Mouse (Mus musculus) CH12.LX (cell line): Measurements from ENCODE around the gene 1700029P11Rik. TPM values are rescaled to one million over a fixed set of nuclear protein-coding genes. Genes with fewer than 3 reads are reported as not detected.

Source experiments
- DNase-seq: peaks from one replicate; pipeline ENCODE4 v3.0.0-alpha.2; 2013; ENCODE audit errors: extremely low read depth
- H3K27ac ChIP-seq: 2 replicates; pipeline ENCODE4 v1.5.1; 2012; ENCODE audit warnings: low read depth, mild to moderate bottlenecking, control low read depth, moderate library complexity; ENCODE audit not compliant: insufficient read depth
- H3K27me3 ChIP-seq: replicated peaks from 2 replicates; pipeline ENCODE3; 2012; ENCODE audit warnings: inconsistent platforms
- H3K36me3 ChIP-seq, 2 experiments: replicated peaks in 1 of 2; 2 replicates each; pipeline versions ENCODE3 to v1.6.1; 2012; ENCODE audit warnings: inconsistent platforms in 1 of 2, low read length in 1 of 2, mild to moderate bottlenecking in 1 of 2, mixed read lengths in 1 of 2, moderate library complexity in 1 of 2; ENCODE audit not compliant: control insufficient read depth in 1 of 2, insufficient read depth in 1 of 2
- H3K4me1 ChIP-seq, 2 experiments: 2 replicates each; pipeline ENCODE4 v1.6.1; 2012; ENCODE audit warnings: inconsistent platforms in 1 of 2, moderate library complexity in 1 of 2; ENCODE audit not compliant: insufficient read depth in 2 of 2, control insufficient read depth in 1 of 2
- H3K4me2 ChIP-seq: 2 replicates; pipeline ENCODE4 v1.6.1; 2012; ENCODE audit warnings: low read depth, mild to moderate bottlenecking, control low read depth; ENCODE audit not compliant: poor library complexity, insufficient read depth, severe bottlenecking
- H3K4me3 ChIP-seq, 3 experiments: fragments of 150-350 bp in 1 of 3; sonication (generic) in 1 of 3; replicated peaks in 1 of 3; 2 replicates each; pipeline versions ENCODE3 to v1.5.1; 2011 to 2012; ENCODE audit warnings: low read depth in 2 of 3, low read length in 2 of 3, mild to moderate bottlenecking in 2 of 3, moderate library complexity in 2 of 3, control low read depth in 1 of 3, improper control_type of control experiment in 1 of 3, inconsistent platforms in 1 of 3, mixed read lengths in 1 of 3; ENCODE audit not compliant: poor library complexity in 1 of 3
- H3K79me2 ChIP-seq: replicated peaks from 2 replicates; pipeline ENCODE4 v1.6.1; 2012; ENCODE audit warnings: mild to moderate bottlenecking, moderate library complexity; ENCODE audit not compliant: control insufficient read depth, poor library complexity, insufficient read depth, severe bottlenecking; ENCODE audit errors: extremely low read depth
- H3K9ac ChIP-seq: 2 replicates; pipeline ENCODE4 v1.6.1; 2012; ENCODE audit warnings: low read depth, mild to moderate bottlenecking, control low read depth, moderate library complexity; ENCODE audit not compliant: insufficient read depth
- H3K9me3 ChIP-seq: replicated peaks from 2 replicates; pipeline ENCODE3; 2012; ENCODE audit warnings: low read length, inconsistent platforms, mixed read lengths
- CHD1 ChIP-seq: IDR thresholded peaks from 2 replicates; pipeline ENCODE4 v1.6.1; 2012; ENCODE audit warnings: low read depth, low read length, improper control_type of control experiment, inconsistent platforms
- ETS1 ChIP-seq: conservative IDR thresholded peaks from 2 replicates; pipeline ENCODE4 v1.6.1; 2012; ENCODE audit warnings: low read depth, mild to moderate bottlenecking, inconsistent platforms, low read length, improper control_type of control experiment, moderate library complexity
- GABPA ChIP-seq: IDR thresholded peaks from 2 replicates; pipeline ENCODE4 v1.6.1; 2012; ENCODE audit warnings: low read depth, low read length, improper control_type of control experiment, inconsistent platforms; ENCODE audit not compliant: insufficient replicate concordance
- IRF4 ChIP-seq: IDR thresholded peaks from 2 replicates; pipeline ENCODE4 v1.6.1; 2014; ENCODE audit warnings: low read depth, mild to moderate bottlenecking, inconsistent platforms, low read length, improper control_type of control experiment
- JUND ChIP-seq: conservative IDR thresholded peaks from 2 replicates; pipeline ENCODE4 v1.6.1; 2011; ENCODE audit warnings: low read depth, low read length, improper control_type of control experiment
- KAT2A ChIP-seq: IDR thresholded peaks from 2 replicates; pipeline ENCODE4 v1.6.1; 2012; ENCODE audit warnings: low read length, improper control_type of control experiment, inconsistent platforms; ENCODE audit not compliant: insufficient replicate concordance
- MAX ChIP-seq: IDR thresholded peaks from 2 replicates; pipeline ENCODE4 v1.6.1; 2011; ENCODE audit warnings: low read length, improper control_type of control experiment
- MYC ChIP-seq: IDR thresholded peaks from 2 replicates; pipeline ENCODE4 v1.6.1; 2011; ENCODE audit warnings: low read depth, mild to moderate bottlenecking, improper control_type of control experiment, low read length
- NRF1 ChIP-seq: IDR thresholded peaks from 2 replicates; pipeline ENCODE4 v1.6.1; 2014; ENCODE audit warnings: low read depth, mild to moderate bottlenecking, inconsistent platforms, low read length, improper control_type of control experiment, moderate library complexity
- POLR2A ChIP-seq: IDR thresholded peaks from 2 replicates; pipeline ENCODE4 v1.6.1; 2011; ENCODE audit warnings: low read depth, mild to moderate bottlenecking, improper control_type of control experiment, low read length
- RCOR1 ChIP-seq: conservative IDR thresholded peaks from 2 replicates; pipeline ENCODE4 v1.6.1; 2012; ENCODE audit warnings: low read depth, mild to moderate bottlenecking, inconsistent platforms, low read length, improper control_type of control experiment
- SIN3A ChIP-seq: IDR thresholded peaks from 2 replicates; pipeline ENCODE4 v1.6.1; 2012; ENCODE audit warnings: low read length, improper control_type of control experiment, inconsistent platforms
- TBP ChIP-seq: conservative IDR thresholded peaks from 2 replicates; pipeline ENCODE4 v1.6.1; 2011; ENCODE audit warnings: low read depth, low read length, improper control_type of control experiment
- UBTF ChIP-seq: IDR thresholded peaks from 2 replicates; pipeline ENCODE4 v1.6.1; 2012; ENCODE audit warnings: low read depth, mild to moderate bottlenecking, inconsistent platforms, low read length, improper control_type of control experiment, moderate library complexity
- USF1 ChIP-seq: IDR thresholded peaks from 2 replicates; pipeline ENCODE4 v1.6.1; 2014; ENCODE audit warnings: low read depth, mild to moderate bottlenecking, inconsistent platforms, low read length, improper control_type of control experiment
- USF2 ChIP-seq: conservative IDR thresholded peaks from 2 replicates; pipeline ENCODE4 v1.6.1; 2011; ENCODE audit warnings: low read depth, low read length, improper control_type of control experiment
- ZC3H11A ChIP-seq: IDR thresholded peaks from 2 replicates; pipeline ENCODE4 v1.6.1; 2012; ENCODE audit warnings: low read depth, mild to moderate bottlenecking, inconsistent platforms, low read length, improper control_type of control experiment
- ZNF384 ChIP-seq: IDR thresholded peaks from 2 replicates; pipeline ENCODE4 v1.6.1; 2012; ENCODE audit warnings: low read depth, low read length, improper control_type of control experiment, inconsistent platforms
- dilution Hi-C: fragments of 300-500 bp; cut with MboI; formaldehyde crosslinking; loops from 2 replicates; pipeline ENCODE4 v1.14.3; 2020; ENCODE audit warnings: low sequenced_read_pairs; ENCODE audit not compliant: extremely low pct_unique_long_range_greater_than_20kb, extremely low pct_ligation_motif_present
- in situ Hi-C: fragments of 300-500 bp; cut with MboI; formaldehyde crosslinking; loops from 3 replicates; pipeline ENCODE4 v1.14.3; 2019; ENCODE audit warnings: low sequenced_read_pairs, low pct_ligation_motif_present, low pct_unique_long_range_greater_than_20kb, mixed read lengths
- polyA plus RNA-seq: library from polyadenylated mRNA; unstranded; fragments of >175 nt; gene quantifications from 2 replicates; pipeline ENCODE4 v1.2.1, GENCODE M21; 2012; ENCODE audit warnings: low read depth; ENCODE audit not compliant: insufficient read length
- total RNA-seq, 2 experiments: library from RNA; depleted of rRNA; stranded (reverse); fragments of 300-350 nt in 1 of 2; fragments of >200 nt in 1 of 2; gene quantifications; 2 replicates each; pipeline ENCODE4 v1.2.3; 2012 to 2014

Gene 1700029P11Rik
- total and polyA plus RNA-seq, 3 experiments = not detected

DNA sequence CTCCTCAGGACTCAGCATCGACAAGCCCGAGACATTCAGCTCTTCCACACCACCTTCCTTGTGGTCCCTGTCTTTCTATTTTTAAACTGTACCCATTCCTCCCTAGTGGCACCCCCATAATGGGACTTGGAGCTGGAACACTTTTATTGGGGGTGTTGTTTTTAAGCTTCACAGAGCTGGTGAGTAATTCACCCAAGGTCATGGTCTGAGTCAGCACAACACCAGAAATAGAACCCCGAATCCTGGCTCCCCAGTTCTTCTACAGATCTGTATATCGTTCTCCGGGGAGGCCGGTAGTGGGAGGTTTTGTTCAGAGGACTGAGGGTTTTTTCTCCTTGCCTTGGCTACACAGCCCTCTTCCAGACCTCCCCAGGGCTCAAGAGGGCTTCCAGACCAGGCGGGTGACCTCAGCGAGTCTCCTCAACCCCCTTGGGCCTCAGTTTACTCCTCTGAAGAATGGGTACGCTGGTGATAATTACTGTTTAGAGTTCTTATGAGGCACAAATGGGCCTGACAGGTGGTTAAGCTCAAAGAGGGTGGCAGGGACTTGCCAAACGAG is 41.1 kb upstream of the 1700029P11Rik start:
- dilution Hi-C loops (no loop called here), in situ Hi-C loops (no loop called here)
- Histone ChIP-seq H3K27ac (no peak overlapping the region), H3K79me2 (no peaks in the 10 kb centered on the region), H3K4me3 (no peak overlapping the region), H3K27me3 (no peaks in the 10 kb centered on the region), H3K4me2 (no peak overlapping the region), H3K4me1 (peaks cover 14 to 54% of the 10 kb centered on the region in 2 experiments), H3K9me3 (no peaks in the 10 kb centered on the region), H3K36me3 (no peaks in the 10 kb centered on the region), H3K9ac (no peak overlapping the region)
- no peak for TF ChIP-seq IRF4
- no peak for TF ChIP-seq USF1
- no peak for TF ChIP-seq KAT2A
- no peak for TF ChIP-seq ZC3H11A
- no peak for TF ChIP-seq MAX
- TF ChIP-seq TBP = no peak
- TF ChIP-seq CHD1 = no peak
- no peak for TF ChIP-seq POLR2A
- no peak for TF ChIP-seq JUND
- TF ChIP-seq UBTF = no peak
- no peak for TF ChIP-seq RCOR1
- no peak for DNase-seq

- Histone ChIP-seq H3K4me1 (peaks cover 12 to 49% of the 10 kb centered on the region in 2 experiments), H3K9ac (no peak overlapping the region), H3K9me3 (no peaks in the 10 kb centered on the region), H3K4me2 (no peak overlapping the region), H3K27me3 (no peaks in the 10 kb centered on the region), H3K4me3 (no peak overlapping the region), H3K79me2 (no peaks in the 10 kb centered on the region), H3K27ac (no peak overlapping the region), H3K36me3 (no peaks in the 10 kb centered on the region)
- in situ Hi-C loops = no loop called here
- dilution Hi-C loops = no loop called here
- DNase-seq = no peak
- TF ChIP-seq GABPA (no peak), MYC (no peak), ZNF384 (no peak), CHD1 (no peak), USF2 (no peak), SIN3A (no peak), ETS1 (no peak), KAT2A (no peak), NRF1 (no peak)
Observed at GRCm38 (mm10) chr15:81939774-81940173, 40.6 kb upstream of the 1700029P11Rik start.
